Mouse (Mus musculus): ENCODE results near the gene Dnase2a.

DNA sequence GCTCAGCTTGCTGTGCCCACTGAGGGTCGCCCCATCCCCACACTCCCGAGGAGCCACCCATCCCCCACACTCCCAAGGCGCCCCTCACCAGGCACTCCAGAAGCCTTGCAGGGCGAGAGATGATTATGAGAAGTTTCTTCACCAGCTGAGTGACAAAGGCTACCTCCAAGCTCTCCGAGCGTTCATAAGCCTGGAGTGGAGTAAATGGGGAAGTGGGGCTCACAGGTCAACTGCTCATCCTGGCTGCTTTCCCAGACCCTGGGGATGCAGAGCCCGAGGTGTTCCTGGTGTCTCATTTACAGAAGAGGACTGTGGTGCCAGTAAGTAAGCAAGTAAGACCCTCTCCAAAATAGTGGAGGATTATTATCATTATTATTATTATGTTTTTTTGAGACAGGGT lies 17.2 kb downstream of the Dnase2a start:
- TF ChIP-seq CTCF (IDR thresholded peaks at IDR 0.05; ENCODE audit: borderline replicate concordance, insufficient read depth, low read length) (no peak), POLR2A (IDR thresholded peaks at IDR 0.05; ENCODE audit: low read depth, low read length) (no peak)
